Mouse (Mus musculus) kidney, adult 2 months (tissue): ENCODE data around the gene S100a14.

Experiments used
- CTCF ChIP-seq: fragments of 200-500 bp; conservative IDR thresholded peaks from 2 replicates; pipeline ENCODE4 v1.5.1; 2011; ENCODE audit warnings: low read depth, mild to moderate bottlenecking, control low read depth, low read length, moderate library complexity, mixed read lengths; ENCODE audit not compliant: insufficient read depth, insufficient read length
- POLR2A ChIP-seq: fragments of 200-500 bp; IDR thresholded peaks from one replicate; pipeline ENCODE4 v1.6.1; 2011; ENCODE audit warnings: low read depth, low read length, control low read depth

GRCm38 (mm10) chr3:90491350-90491749 lies 35.3 kb upstream of the S100a14 start:
- TF ChIP-seq CTCF (0 out of 2 replicates have a peak, but pooled peaks have one; percentile 16), POLR2A (no peak)
